Mouse (Mus musculus): Measurements from ENCODE around the gene Slbp.

- no peak for TF ChIP-seq CTCF (IDR thresholded peaks at IDR 0.05; ENCODE audit: borderline replicate concordance, control insufficient read depth, extremely low read depth, insufficient read depth, low read length, poor library complexity)
- TF ChIP-seq POLR2A (IDR thresholded peaks at IDR 0.05; ENCODE audit: control insufficient read depth, extremely low read depth, insufficient read depth, low read length, poor library complexity) = no peak
These were observed 45.2 kb upstream of the Slbp start for GRCm38 (mm10) chr5:33697534-33697933.
